Mouse (Mus musculus) myocyte (in vitro differentiated cells): ENCODE measurements around the gene Thegl. TPM values are rescaled to one million over a fixed set of nuclear protein-coding genes. Genes with fewer than 3 reads are reported as not detected.
"Not testable (repeated sequence)": the region's sequence is repeated elsewhere in the genome, so short reads cannot be mapped to it uniquely, and the experiment has no call there.

Source experiments
- H3K27me3 ChIP-seq: one replicate; pipeline ENCODE4 v1.6.1; 2011; ENCODE audit not compliant: control insufficient read depth, insufficient read depth, insufficient read length
- H3K36me3 ChIP-seq: one replicate; pipeline ENCODE4 v1.6.1; 2011; ENCODE audit not compliant: control insufficient read depth, insufficient read depth
- H3K4me2 ChIP-seq: one replicate; pipeline ENCODE4 v1.6.1; 2011; ENCODE audit warnings: low read depth, control low read depth
- H3K4me3 ChIP-seq: one replicate; pipeline ENCODE4 v1.5.1; 2011; ENCODE audit warnings: mild to moderate bottlenecking, control low read depth, moderate library complexity
- H3K79me2 ChIP-seq: one replicate; pipeline ENCODE4 v1.6.1; 2011; ENCODE audit not compliant: control insufficient read depth, insufficient read depth
- H3ac ChIP-seq: one replicate; pipeline ENCODE4 v1.6.1; 2011; ENCODE audit not compliant: control insufficient read depth, insufficient read length
- CEBPB ChIP-seq: IDR thresholded peaks from 2 replicates; pipeline ENCODE4 v1.6.1; 2011; ENCODE audit warnings: mild to moderate bottlenecking, moderate library complexity; ENCODE audit not compliant: poor library complexity, insufficient read depth, severe bottlenecking
- E2F4 ChIP-seq: IDR thresholded peaks from one replicate; pipeline ENCODE4 v1.6.1; 2011; ENCODE audit warnings: mild to moderate bottlenecking, control low read depth, moderate library complexity; ENCODE audit not compliant: insufficient read depth
- MAX ChIP-seq: IDR thresholded peaks from one replicate; pipeline ENCODE4 v1.6.1; 2011; ENCODE audit warnings: low read depth, mild to moderate bottlenecking, control low read depth
- MYOD1 ChIP-seq, 3 experiments: IDR thresholded peaks; one replicate each; pipeline ENCODE4 v1.6.1; 2011; ENCODE audit warnings: control low read depth in 2 of 3, low read depth in 2 of 3, mild to moderate bottlenecking in 2 of 3, moderate library complexity in 1 of 3; ENCODE audit not compliant: insufficient read length in 2 of 3, control insufficient read depth in 1 of 3
- MYOG ChIP-seq, 3 experiments: IDR thresholded peaks; one replicate each; pipeline ENCODE4 v1.6.1; 2011; ENCODE audit warnings: control low read depth in 2 of 3, low read depth in 2 of 3, mild to moderate bottlenecking in 2 of 3; ENCODE audit not compliant: insufficient read length in 2 of 3, control insufficient read depth in 1 of 3, insufficient read depth in 1 of 3
- POLR2A ChIP-seq: IDR thresholded peaks from one replicate; pipeline ENCODE4 v1.6.1; 2011; ENCODE audit warnings: low read depth, mild to moderate bottlenecking, control low read depth, moderate library complexity; ENCODE audit not compliant: insufficient read length
- POLR2AphosphoS2 ChIP-seq: IDR thresholded peaks from one replicate; pipeline ENCODE4 v1.6.1; 2011; ENCODE audit warnings: low read depth, control low read depth; ENCODE audit not compliant: insufficient read length
- REST ChIP-seq: IDR thresholded peaks from one replicate; pipeline ENCODE4 v1.6.1; 2011; ENCODE audit warnings: mild to moderate bottlenecking, control low read depth, moderate library complexity; ENCODE audit not compliant: insufficient read depth, insufficient read length
- SRF ChIP-seq: IDR thresholded peaks from one replicate; pipeline ENCODE4 v1.6.1; 2011; ENCODE audit warnings: low read depth; ENCODE audit not compliant: control insufficient read depth, insufficient read length
- TCF12 ChIP-seq: IDR thresholded peaks from one replicate; pipeline ENCODE4 v1.6.1; 2011; ENCODE audit warnings: mild to moderate bottlenecking, control low read depth; ENCODE audit not compliant: poor library complexity, insufficient read depth, severe bottlenecking
- TCF3 ChIP-seq: IDR thresholded peaks from one replicate; pipeline ENCODE4 v1.6.1; 2011; ENCODE audit warnings: low read depth, control low read depth; ENCODE audit not compliant: insufficient read length
- USF1 ChIP-seq: IDR thresholded peaks from one replicate; pipeline ENCODE4 v1.6.1; 2011; ENCODE audit warnings: low read depth, mild to moderate bottlenecking, control low read depth, moderate library complexity
- polyA plus RNA-seq: library from polyadenylated mRNA; unstranded; fragments of >200 nt; fragmentation: generic; extraction: Trizol; gene quantifications from one replicate; pipeline ENCODE4 v1.2.1, GENCODE M21; 2012; ENCODE audit warnings: missing spikeins

Thegl gene
- polyA plus RNA-seq, 1 experiment, result not detected

GRCm38 (mm10) chr5:77013171-77013570 lies 2.7 kb upstream of the Thegl start:
- Histone ChIP-seq H3ac (no peak overlapping the region), H3K36me3 (no peaks in the 10 kb centered on the region), H3K4me2 (no peak overlapping the region), H3K27me3 (no peaks in the 10 kb centered on the region), H3K79me2 (no peaks in the 10 kb centered on the region), H3K4me3 (no peak overlapping the region)
- TF ChIP-seq MYOG (IDR thresholded peaks at IDR 0.05; ENCODE audit: control insufficient read depth in 1 of 3, insufficient read depth in 1 of 3, insufficient read length in 2 of 3, low read depth in 2 of 3) (no peak), SRF (no peak), TCF3 (no peak), POLR2AphosphoS2 (no peak), TCF12 (no peak), REST (no peak), E2F4 (no peak), MYOD1 (IDR thresholded peaks at IDR 0.05; ENCODE audit: control insufficient read depth in 1 of 3, insufficient read length in 2 of 3, low read depth in 2 of 3) (no peak), USF1 (no peak), CEBPB (no peak), MAX (no peak), POLR2A (no peak)

GRCm38 (mm10) chr5:77028034-77028433 lies 12.2 kb downstream of the Thegl start:
- Histone ChIP-seq H3K27me3 (peaks cover 13% of the 10 kb centered on the region), H3K4me3 (no peak overlapping the region), H3ac (no peak overlapping the region), H3K79me2 (no peaks in the 10 kb centered on the region), H3K4me2 (no peak overlapping the region), H3K36me3 (no peaks in the 10 kb centered on the region)
- TF ChIP-seq TCF3 (no peak), MAX (no peak), CEBPB (no peak), REST (no peak), E2F4 (no peak), POLR2AphosphoS2 (no peak), POLR2A (no peak), SRF (no peak), MYOD1 (IDR thresholded peaks at IDR 0.05; ENCODE audit: control insufficient read depth in 1 of 3, insufficient read length in 2 of 3, low read depth in 2 of 3) (no peak), MYOG (IDR thresholded peaks at IDR 0.05; ENCODE audit: control insufficient read depth in 1 of 3, insufficient read depth in 1 of 3, insufficient read length in 2 of 3, low read depth in 2 of 3) (no peak), TCF12 (no peak), USF1 (no peak)

- Histone ChIP-seq H3K4me3 (no peak overlapping the region), H3K4me2 (no peak overlapping the region), H3K27me3 (peaks cover 13% of the 10 kb centered on the region), H3K36me3 (no peaks in the 10 kb centered on the region), H3ac (no peak overlapping the region), H3K79me2 (no peaks in the 10 kb centered on the region)
- TF ChIP-seq TCF3 (no peak), SRF (no peak), MYOG (IDR thresholded peaks at IDR 0.05; ENCODE audit: control insufficient read depth in 1 of 3, insufficient read depth in 1 of 3, insufficient read length in 2 of 3, low read depth in 2 of 3) (no peak), POLR2AphosphoS2 (no peak), POLR2A (no peak), USF1 (no peak), MAX (no peak), MYOD1 (IDR thresholded peaks at IDR 0.05; ENCODE audit: control insufficient read depth in 1 of 3, insufficient read length in 2 of 3, low read depth in 2 of 3) (no peak), REST (no peak), E2F4 (no peak), CEBPB (no peak), TCF12 (no peak)
Measured at GRCm38 (mm10) chr5:77029735-77030134, 13.9 kb downstream of the Thegl start.

- H3K4me2 ChIP-seq, H3ac ChIP-seq, H3K27me3 ChIP-seq, H3K36me3 ChIP-seq, H3K79me2 ChIP-seq, H3K4me3 ChIP-seq: not testable (repeated sequence)
Measured at GRCm38 (mm10) chr5:77035101-77035500, 19.3 kb downstream of the Thegl start.

- H3K4me3 ChIP-seq, result no peak overlapping the region
- TF ChIP-seq E2F4 (no peak), TCF3 (no peak), MAX (no peak), MYOG (IDR thresholded peaks at IDR 0.05; ENCODE audit: control insufficient read depth in 1 of 3, insufficient read depth in 1 of 3, insufficient read length in 2 of 3, low read depth in 2 of 3) (no peak), POLR2AphosphoS2 (no peak), REST (no peak), MYOD1 (IDR thresholded peaks at IDR 0.05; ENCODE audit: control insufficient read depth in 1 of 3, insufficient read length in 2 of 3, low read depth in 2 of 3) (no peak), SRF (no peak)
- H3ac ChIP-seq, result no peak overlapping the region
- H3K27me3 ChIP-seq, result peaks cover 14% of the 10 kb centered on the region
- no peak overlapping the region for H3K4me2 ChIP-seq
- H3K79me2 ChIP-seq, result no peaks in the 10 kb centered on the region
- H3K36me3 ChIP-seq, result no peaks in the 10 kb centered on the region
Measured at GRCm38 (mm10) chr5:77038451-77038850, 22.6 kb downstream of the Thegl start.
